Mouse (Mus musculus) erythroid progenitor cell, adult 5-6 weeks (primary cell): Measurements from ENCODE around the gene Hivep2. TPM values are rescaled to one million over a fixed set of nuclear protein-coding genes. Genes with fewer than 3 reads are reported as not detected.

Experiments used
- ATAC-seq: replicated peaks from 2 replicates; pipeline ENCODE4 v1.8.0; 2016; ENCODE audit warnings: moderate number of reproducible peaks, mild to moderate bottlenecking, moderate TSS enrichment, inconsistent platforms; ENCODE audit not compliant: poor library complexity, low FRiP score, severe bottlenecking
- total RNA-seq, 2 experiments: library from RNA; stranded (forward) in 1 of 2; stranded (reverse) in 1 of 2; fragments of 150-400 nt in 1 of 2; fragments of 186-747, 209-891 nt in 1 of 2; gene quantifications; 2 replicates each; pipeline versions ENCODE4 v1.2.3 to v1.2.4; 2015 to 2017; ENCODE audit warnings: low replicate concordance in 2 of 2

The Hivep2 gene
- total RNA-seq, 2 experiments from 2014 or later: 1.5 to 4.6 TPM

- no peak for ATAC-seq
Observed at GRCm38 (mm10) chr10:14044783-14045392, 79.0 kb downstream of the Hivep2 start.

- ATAC-seq: no peak
Observed at GRCm38 (mm10) chr10:14045745-14046144, 79.9 kb downstream of the Hivep2 start.

- no peak for ATAC-seq
Observed at GRCm38 (mm10) chr10:14046171-14046651, 80.3 kb downstream of the Hivep2 start.

GRCm38 (mm10) chr10:14046935-14047334, 81.1 kb downstream of the Hivep2 start:
- ATAC-seq: no peak

GRCm38 (mm10) chr10:14047661-14048060, 81.8 kb downstream of the Hivep2 start:
- no peak for ATAC-seq

- ATAC-seq: no peak
Observed at GRCm38 (mm10) chr10:14048322-14048915, 82.5 kb downstream of the Hivep2 start.

- ATAC-seq: no peak
Observed at GRCm38 (mm10) chr10:14048916-14049445, 83.1 kb downstream of the Hivep2 start.

GRCm38 (mm10) chr10:14049686-14050085, 83.8 kb downstream of the Hivep2 start:
- ATAC-seq: no peak

- ATAC-seq: no peak
Observed at GRCm38 (mm10) chr10:14050586-14050985, 84.7 kb downstream of the Hivep2 start.

GRCm38 (mm10) chr10:14052109-14052689, 86.3 kb downstream of the Hivep2 start:
- no peak for ATAC-seq

- no peak for ATAC-seq
Observed at GRCm38 (mm10) chr10:14054860-14055259, 89.0 kb downstream of the Hivep2 start.

- ATAC-seq: no peak
Observed at GRCm38 (mm10) chr10:14055533-14055981, 89.7 kb downstream of the Hivep2 start.

GRCm38 (mm10) chr10:14056057-14056456, 90.2 kb downstream of the Hivep2 start:
- ATAC-seq: no peak

- ATAC-seq: no peak
Observed at GRCm38 (mm10) chr10:14056584-14057451, 90.9 kb downstream of the Hivep2 start.

GRCm38 (mm10) chr10:14057841-14058605, 92.1 kb downstream of the Hivep2 start:
- no peak for ATAC-seq

GRCm38 (mm10) chr10:14058742-14059141, 92.9 kb downstream of the Hivep2 start:
- ATAC-seq: no peak

GRCm38 (mm10) chr10:14059581-14059980, 93.7 kb downstream of the Hivep2 start:
- no peak for ATAC-seq

GRCm38 (mm10) chr10:14060302-14060701, 94.4 kb downstream of the Hivep2 start:
- ATAC-seq: no peak

- no peak for ATAC-seq
Observed at GRCm38 (mm10) chr10:14063226-14063625, 97.4 kb downstream of the Hivep2 start.
